In genomic region chr11:94558226-94558625, GRCm38 (mm10) we compare ENCODE assay signal across 26 mouse cellular contexts. TPM values are rescaled to one million over a fixed set of nuclear protein-coding genes. Genes with fewer than 3 reads are reported as not detected.
DNase-seq lines count a peak whose midpoint lies in the region; ATAC-seq and TF ChIP-seq lines count a peak whose summit lies in the region.
"Had no signal": no experiment of that assay in that cellular context is flagged by ENCODE, and none has a peak within 500 bp of the region (broad histone marks: within the 10 kb centered on the region; RNA-seq: fewer than 3 reads in every experiment).

No protein-coding gene starts in this region.

- H3K27ac ChIP-seq in stomach, embryonic 15.5 days = no peak overlapping the region
- no peak overlapping the region for H3K27ac ChIP-seq in stomach, postnatal 0 days (replicated peaks)
- H3K27ac ChIP-seq: embryonic facial prominence, embryonic 10.5 days; embryonic facial prominence, embryonic 15.5 days; heart, embryonic 13.5 days; layer of hippocampus, adult 2 months; liver, embryonic 15.5 days; neural tube, embryonic 13.5 days had no signal

- TF ChIP-seq CTCF in stomach, postnatal 0 days (IDR thresholded peaks at IDR 0.05; ENCODE audit: low read depth) = no peak

- no peak overlapping the region for H3K4me3 ChIP-seq in stomach, embryonic 15.5 days (replicated peaks)
- no peak overlapping the region for H3K4me3 ChIP-seq in stomach, postnatal 0 days (ENCODE audit: low read depth, low read length)
- H3K4me3 ChIP-seq: embryonic facial prominence, embryonic 10.5 days; embryonic facial prominence, embryonic 15.5 days; heart, embryonic 13.5 days; layer of hippocampus, adult 2 months; liver, embryonic 15.5 days; neural tube, embryonic 13.5 days had no signal

- 65% methylated on average over 3 of the region's 3 CpGs for WGBS in stomach, embryonic 15.5 days
- WGBS in stomach, postnatal 0 days = 61% methylated on average over 3 of the region's 3 CpGs

- no peaks in the 10 kb centered on the region for H3K9me3 ChIP-seq in stomach, embryonic 15.5 days
- H3K9me3 ChIP-seq in stomach, postnatal 0 days (ENCODE audit: control insufficient read depth, low read length) = no peaks in the 10 kb centered on the region
- H3K9me3 ChIP-seq: embryonic facial prominence, embryonic 10.5 days; embryonic facial prominence, embryonic 15.5 days; heart, embryonic 13.5 days; liver, embryonic 15.5 days; neural tube, embryonic 13.5 days had no signal

- no peaks in the 10 kb centered on the region for H3K27me3 ChIP-seq in stomach, embryonic 15.5 days (replicated peaks)
- no peaks in the 10 kb centered on the region for H3K27me3 ChIP-seq in stomach, postnatal 0 days (ENCODE audit: control insufficient read depth, insufficient read depth, low read length)
- H3K27me3 ChIP-seq: embryonic facial prominence, embryonic 15.5 days had no signal

- intact Hi-C loops in left cerebral cortex, postnatal 10 days (cut with DNase I) = no loop called here

- H3K4me2 ChIP-seq in stomach, embryonic 15.5 days = no peak overlapping the region
- H3K4me2 ChIP-seq in stomach, postnatal 0 days (replicated peaks; ENCODE audit: low read depth) = no peak overlapping the region
- H3K4me2 ChIP-seq: embryonic facial prominence, embryonic 15.5 days; heart, embryonic 13.5 days; liver, embryonic 15.5 days; lung, embryonic 14.5 days; neural tube, embryonic 13.5 days had no signal

- 0 out of 2 replicates have a peak, but pooled peaks have one; percentile 52 for ATAC-seq in frontal cortex, adult (ENCODE audit: low TSS enrichment)
- ATAC-seq in stomach, embryonic 15.5 days (ENCODE audit: insufficient read depth, low FRiP score, low read depth) = peak; percentile 14; the same call in 1 of the 2 replicates
- ATAC-seq in stomach, postnatal 0 days (ENCODE audit: low FRiP score, low TSS enrichment) = no peak
- ATAC-seq: hindbrain, embryonic 16.5 days had no signal

- H3K4me1 ChIP-seq in stomach, embryonic 15.5 days = no peaks in the 10 kb centered on the region
- no peaks in the 10 kb centered on the region for H3K4me1 ChIP-seq in stomach, postnatal 0 days (replicated peaks; ENCODE audit: control insufficient read depth, insufficient read depth)
- H3K4me1 ChIP-seq: embryonic facial prominence, embryonic 15.5 days; heart, embryonic 13.5 days; liver, embryonic 15.5 days; neural tube, embryonic 13.5 days had no signal

- no peak for DNase-seq in frontal cortex, postnatal 10 days (ENCODE audit: low spot score in 2 of 2)
- peak; percentile 20 to 62 for DNase-seq in left cerebral cortex, postnatal 10 days (ENCODE audit: extremely low spot score in 1 of 2, low spot score in 2 of 2)
- DNase-seq in left cerebral cortex, adult 11 months (ENCODE audit: low spot score) = no peak
- no peak for DNase-seq in stomach, postnatal 0 days (ENCODE audit: low spot score)
- no peak for DNase-seq in heart, adult 11 months
- DNase-seq: adrenal gland, postnatal 25 days; cerebellum, adult 8-10 months; cerebellum, postnatal 25 days; heart, postnatal 10 days; kidney, adult 8-10 months; kidney, postnatal 36 days; liver; lung, embryonic 14.5 days; lung, postnatal 14 days; thymus, postnatal 14 days had no signal

- no peak overlapping the region for H3K9ac ChIP-seq in stomach, embryonic 15.5 days
- no peak overlapping the region for H3K9ac ChIP-seq in stomach, postnatal 0 days (ENCODE audit: low read length)
- H3K9ac ChIP-seq: embryonic facial prominence, embryonic 15.5 days; heart, embryonic 13.5 days; liver, embryonic 15.5 days; lung, embryonic 14.5 days; neural tube, embryonic 13.5 days had no signal

- H3K36me3 ChIP-seq in stomach, embryonic 15.5 days = peaks cover 4% of the 10 kb centered on the region; the same call in 1 of the 2 replicates
- H3K36me3 ChIP-seq in stomach, postnatal 0 days (ENCODE audit: control insufficient read depth, insufficient read depth, low read length) = no peaks in the 10 kb centered on the region
- H3K36me3 ChIP-seq: liver, embryonic 15.5 days; neural tube, embryonic 13.5 days had no signal

- TF ChIP-seq EP300 in stomach, postnatal 0 days (optimal IDR thresholded peaks at IDR 0.05) = no peak

RNA-seq across cellular contexts. Expression of gene Chad, which starts 6.6 kb away (rescaled TPM):
- total RNA-seq in left cerebral cortex, postnatal 10 days (2021) = under 1 TPM; 0.26 to 0.49 TPM
- polyA plus RNA-seq in stomach, embryonic 15.5 days (2015; fragmentation: Nextera tagmentation; extraction: Ambion mirVana) = 7.3 and 7.7 TPM in 2 replicates
- 80.8 and 87.5 TPM in 2 replicates for polyA plus RNA-seq in stomach, postnatal 0 days (2015; fragmentation: Nextera tagmentation; extraction: Ambion mirVana)
- total RNA-seq: adrenal gland, adult 18-20 months; adrenal gland, postnatal 25 days had no signal

RNA-seq across cellular contexts. Expression of gene Rsad1, which starts 9.2 kb away (rescaled TPM):
- total RNA-seq in left cerebral cortex, postnatal 10 days (2021) = 10 to 100 TPM; 15.9 to 18.7 TPM
- polyA plus RNA-seq in stomach, embryonic 15.5 days (2015; fragmentation: Nextera tagmentation; extraction: Ambion mirVana) = 3.5 and 4.0 TPM in 2 replicates
- 3.4 and 3.8 TPM in 2 replicates for polyA plus RNA-seq in stomach, postnatal 0 days (2015; fragmentation: Nextera tagmentation; extraction: Ambion mirVana)

RNA-seq across cellular contexts. Expression of gene Mycbpap, which starts 36.7 kb away (rescaled TPM):
- total RNA-seq in left cerebral cortex, postnatal 10 days (2021) = 1 to 10 TPM; 1.4 to 1.6 TPM
- polyA plus RNA-seq in stomach, embryonic 15.5 days (2015; fragmentation: Nextera tagmentation; extraction: Ambion mirVana) = 1.9 and 2.7 TPM in 2 replicates
- polyA plus RNA-seq in stomach, postnatal 0 days (2015; fragmentation: Nextera tagmentation; extraction: Ambion mirVana) = 1.4 and 1.9 TPM in 2 replicates
- total RNA-seq: gastrocnemius, adult 8-10 months had no signal
- polyA plus RNA-seq: liver, embryonic 15.5 days had no signal

RNA-seq across cellular contexts. Expression of gene Acsf2, which starts 43.4 kb away (rescaled TPM):
- total RNA-seq in left cerebral cortex, postnatal 10 days (2021) = 10 to 100 TPM; 13.8 to 16.3 TPM
- polyA plus RNA-seq in stomach, embryonic 15.5 days (2015; fragmentation: Nextera tagmentation; extraction: Ambion mirVana) = 4.4 and 6.4 TPM in 2 replicates
- polyA plus RNA-seq in stomach, postnatal 0 days (2015; fragmentation: Nextera tagmentation; extraction: Ambion mirVana) = 2.5 and 3.0 TPM in 2 replicates

RNA-seq across cellular contexts. Expression of gene Epn3, which starts 58.5 kb away (rescaled TPM):
- total RNA-seq in left cerebral cortex, postnatal 10 days (2021) = 1 to 10 TPM; 1.6 to 1.8 TPM
- polyA plus RNA-seq in stomach, embryonic 15.5 days (2015; fragmentation: Nextera tagmentation; extraction: Ambion mirVana) = 12.0 and 12.4 TPM in 2 replicates
- 53.4 and 60.1 TPM in 2 replicates for polyA plus RNA-seq in stomach, postnatal 0 days (2015; fragmentation: Nextera tagmentation; extraction: Ambion mirVana)

Comparison
In these comparisons a context has a peak if more than half of its experiments do, and no peak if none do; other contexts are left out.
1. DNase-seq: peak in left cerebral cortex, postnatal 10 days (2 of 2); none in frontal cortex, postnatal 10 days (0 of 2), left cerebral cortex, adult 11 months (single experiment), stomach, postnatal 0 days (single experiment) and heart, adult 11 months (single experiment).